Mouse (Mus musculus) thymus, adult 2 months (tissue): ENCODE data around the gene Bnip2.

ENCODE experiments used
- CTCF ChIP-seq: fragments of 200-500 bp; IDR thresholded peaks from 2 replicates; pipeline ENCODE4 v1.5.1; 2012; ENCODE audit warnings: mild to moderate bottlenecking, control low read depth, low read length, moderate library complexity, borderline replicate concordance; ENCODE audit not compliant: control insufficient read depth, poor library complexity, insufficient read depth; ENCODE audit errors: extremely low read depth
- POLR2A ChIP-seq: fragments of 200-500 bp; IDR thresholded peaks from 2 replicates; pipeline ENCODE4 v1.6.1; 2012; ENCODE audit warnings: mild to moderate bottlenecking, low read length, control low read depth, moderate library complexity; ENCODE audit not compliant: control insufficient read depth, poor library complexity, insufficient read depth; ENCODE audit errors: extremely low read depth

DNA sequence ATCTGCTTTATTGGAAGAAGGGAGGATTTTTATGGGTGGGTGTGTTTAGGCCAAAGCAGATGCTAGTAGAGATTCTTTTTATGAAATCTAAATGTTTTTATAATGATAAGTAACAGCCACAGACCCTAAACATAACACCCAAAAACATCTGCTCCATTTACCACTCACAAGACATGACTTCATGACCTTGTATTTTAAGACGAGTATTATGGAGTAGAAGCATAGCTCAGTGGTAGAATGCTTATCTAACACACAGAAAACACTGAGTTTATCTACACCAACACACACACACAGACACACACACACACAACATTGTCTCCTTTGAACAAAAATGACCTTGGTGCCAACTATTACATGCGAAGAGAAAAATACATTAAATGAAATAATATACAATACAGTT, 55.6 kb downstream of the Bnip2 start:
- TF ChIP-seq CTCF, result no peak
- no peak for TF ChIP-seq POLR2A
